Mouse (Mus musculus) embryonic facial prominence, embryonic 11.5 days (tissue): ENCODE results near the gene Ugt2b5. TPM values are rescaled to one million over a fixed set of nuclear protein-coding genes. Genes with fewer than 3 reads are reported as not detected.

Experiments
- ATAC-seq: fragments of 200-750 bp; cut with Nextera tagmentation; replicated peaks from 2 replicates; pipeline ENCODE4 v1.8.0; 2017; ENCODE audit warnings: low read depth; ENCODE audit not compliant: insufficient number of reproducible peaks, low FRiP score, low TSS enrichment
- DNase-seq: peaks from one replicate; pipeline ENCODE4 v3.0.0-alpha.2; 2015; ENCODE audit warnings: low spot score
- H3K27ac ChIP-seq: fragments of 300-500 bp; sonication (generic); replicated peaks from 2 replicates; pipeline ENCODE4 v1.5.1; 2014; ENCODE audit warnings: mild to moderate bottlenecking, low read depth, low read length, control low read depth
- H3K27me3 ChIP-seq: fragments of 300-500 bp; sonication (generic); 2 replicates; pipeline ENCODE4 v1.6.1; 2014; ENCODE audit warnings: mild to moderate bottlenecking, low read length, moderate library complexity, mixed read lengths; ENCODE audit not compliant: control insufficient read depth, insufficient read depth
- H3K36me3 ChIP-seq: fragments of 300-500 bp; sonication (generic); replicated peaks from 2 replicates; pipeline ENCODE4 v1.6.1; 2014; ENCODE audit warnings: low read depth, mild to moderate bottlenecking, low read length, moderate library complexity, mixed read lengths; ENCODE audit not compliant: control insufficient read depth, insufficient read depth
- H3K4me1 ChIP-seq: fragments of 300-500 bp; sonication (generic); 2 replicates; pipeline ENCODE4 v1.6.1; 2014; ENCODE audit warnings: low read length, mixed read lengths; ENCODE audit not compliant: control insufficient read depth, insufficient read depth
- H3K4me2 ChIP-seq: fragments of 300-500 bp; sonication (generic); 2 replicates; pipeline ENCODE4 v1.6.1; 2014; ENCODE audit warnings: low read depth, mild to moderate bottlenecking, control low read depth, low read length, moderate library complexity
- H3K4me3 ChIP-seq: fragments of 300-500 bp; sonication (generic); 2 replicates; pipeline ENCODE4 v1.5.1; 2014; ENCODE audit warnings: low read depth, low read length, control low read depth
- H3K9ac ChIP-seq: fragments of 300-500 bp; sonication (generic); replicated peaks from 2 replicates; pipeline ENCODE4 v1.6.1; 2014; ENCODE audit warnings: mild to moderate bottlenecking, control low read depth, low read length
- H3K9me3 ChIP-seq: fragments of 300-500 bp; sonication (generic); replicated peaks from 2 replicates; pipeline ENCODE4 v1.6.1; 2016; ENCODE audit warnings: mild to moderate bottlenecking, low read length, inconsistent platforms, mixed read lengths; ENCODE audit not compliant: control insufficient read depth
- WGBS: fragments of 180-500 bp; shearing (Covaris S2); extraction: QIAGEN DNeasy Blood & Tissue Kit; methylation state at CpG from one replicate; pipeline ENCODE4 v1.1.7; 2014; 5-methylcytosine and 5-hydroxymethylcytosine counted together
- polyA plus RNA-seq: library from polyadenylated mRNA; unstranded; fragments of >200 nt; fragmentation: Nextera tagmentation; extraction: Ambion mirVana; gene quantifications from 2 replicates; pipeline ENCODE4 v1.2.1, GENCODE M21; 2014

Gene Ugt2b5
- polyA plus RNA-seq, 1 experiment from 2014 or later: not detected

GRCm38 (mm10) chr5:87089264-87089663 is 50.9 kb downstream of the Ugt2b5 start:
- Histone ChIP-seq H3K9me3 (no peaks in the 10 kb centered on the region), H3K27me3 (no peaks in the 10 kb centered on the region), H3K4me3 (no peak overlapping the region), H3K36me3 (no peaks in the 10 kb centered on the region), H3K27ac (no peak overlapping the region), H3K4me2 (no peak overlapping the region), H3K4me1 (no peaks in the 10 kb centered on the region), H3K9ac (no peak overlapping the region)
- ATAC-seq: no peak
- DNase-seq: no peak

GRCm38 (mm10) chr5:87086269-87086668 is 53.8 kb downstream of the Ugt2b5 start:
- DNase-seq: no peak
- H3K9ac ChIP-seq: no peak overlapping the region
- H3K9me3 ChIP-seq: no peaks in the 10 kb centered on the region
- H3K4me1 ChIP-seq: no peaks in the 10 kb centered on the region
- 81% methylated on average over 3 of the region's 3 CpGs for WGBS
- H3K4me2 ChIP-seq: no peak overlapping the region
- ATAC-seq: no peak
- no peaks in the 10 kb centered on the region for H3K36me3 ChIP-seq
- H3K27ac ChIP-seq: no peak overlapping the region
- H3K27me3 ChIP-seq: no peaks in the 10 kb centered on the region
- no peak overlapping the region for H3K4me3 ChIP-seq

Other genes starting within 250 kb of the Ugt2b5 start
- not detected in 2 replicates for gene Ugt2b34, start 233.4 kb downstream of the Ugt2b5 start, polyA plus RNA-seq
- not detected in 2 replicates for gene Ugt2b1, start 213.8 kb downstream of the Ugt2b5 start, polyA plus RNA-seq
- not detected in 2 replicates for gene Ugt2b35, start 139.5 kb downstream of the Ugt2b5 start, polyA plus RNA-seq
- not detected in 2 replicates for gene Ugt2b36, start 47.8 kb downstream of the Ugt2b5 start, polyA plus RNA-seq
- not detected in 2 replicates for gene Ugt2b37, start 114.5 kb upstream of the Ugt2b5 start, polyA plus RNA-seq
- not detected in 2 replicates for gene Ugt2a3, start 196.9 kb upstream of the Ugt2b5 start, polyA plus RNA-seq